Mouse (Mus musculus): ENCODE data around the gene Avil. TPM values are rescaled to one million over a fixed set of nuclear protein-coding genes. Genes with fewer than 3 reads are reported as not detected.
A peak's percentile ranks its signal among the peaks of the same experiment; 100 is the strongest.

Gene Avil
- polyA plus RNA-seq, 1 experiment from 2014 or later, result 5.5 TPM

DNA sequence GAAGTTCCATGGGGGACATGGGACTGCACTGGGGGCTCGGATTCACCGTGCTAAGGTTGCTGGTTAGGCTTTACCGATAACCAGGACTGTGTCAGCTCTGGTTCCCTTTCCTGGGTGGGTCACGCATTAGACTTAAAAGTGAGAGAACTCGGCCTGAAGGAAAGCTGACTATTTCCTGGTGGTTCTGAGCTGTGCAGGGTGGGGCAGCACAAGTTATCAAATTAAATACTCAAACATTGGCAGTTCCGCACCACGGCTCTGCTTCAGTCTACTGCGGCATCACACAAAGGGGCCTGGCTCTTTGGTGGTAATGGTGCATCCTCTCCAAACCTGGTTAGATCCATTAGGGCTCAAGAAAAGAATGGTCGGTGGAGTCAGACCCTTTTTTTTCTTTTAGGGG is 788 bp downstream of the Avil start:
- H3K4me1 ChIP-seq (replicated peaks), result no peaks in the 10 kb centered on the region
- 91% methylated on average over 9 of the region's 9 CpGs for WGBS
- no peaks in the 10 kb centered on the region for H3K9me3 ChIP-seq
- H3K4me3 ChIP-seq, result no peak overlapping the region
- no peak overlapping the region for H3K27ac ChIP-seq
- no peaks in the 10 kb centered on the region for H3K27me3 ChIP-seq
- no peak for ATAC-seq (ENCODE audit: low FRiP score)
- H3K9ac ChIP-seq, result no peak overlapping the region
- H3K4me2 ChIP-seq, result no peak overlapping the region
- peaks cover 32% of the 10 kb centered on the region for H3K36me3 ChIP-seq

DNA sequence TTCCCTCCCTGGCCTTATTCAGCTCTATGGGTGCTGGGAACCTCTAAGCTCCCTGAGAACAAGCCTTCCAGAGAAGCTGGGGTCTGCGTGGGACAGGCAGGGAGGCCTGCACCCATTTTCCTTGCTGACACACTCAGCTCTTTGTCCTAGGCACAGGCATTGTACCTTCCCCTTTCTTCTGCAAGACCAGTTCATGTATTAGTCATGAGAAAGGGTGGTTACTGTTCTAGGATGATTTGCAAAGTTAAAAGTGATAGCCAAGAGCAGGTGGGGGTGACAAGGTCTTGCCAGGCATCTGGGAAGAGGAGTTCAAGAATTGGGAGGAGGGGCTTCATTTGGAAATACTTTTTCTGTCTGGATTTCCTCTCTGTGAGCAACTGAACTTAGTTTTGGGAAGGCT is 1.5 kb downstream of the Avil start:
- Histone ChIP-seq H3K27me3 (no peaks in the 10 kb centered on the region), H3K9me3 (no peaks in the 10 kb centered on the region), H3K27ac (no peak overlapping the region), H3K9ac (no peak overlapping the region), H3K36me3 (peaks cover 31% of the 10 kb centered on the region), H3K4me2 (no peak overlapping the region), H3K4me1 (replicated peaks) (no peaks in the 10 kb centered on the region), H3K4me3 (no peak overlapping the region)
- 67% methylated on average over 1 of the region's 1 CpGs for WGBS
- ATAC-seq (ENCODE audit: low FRiP score), result no peak

DNA sequence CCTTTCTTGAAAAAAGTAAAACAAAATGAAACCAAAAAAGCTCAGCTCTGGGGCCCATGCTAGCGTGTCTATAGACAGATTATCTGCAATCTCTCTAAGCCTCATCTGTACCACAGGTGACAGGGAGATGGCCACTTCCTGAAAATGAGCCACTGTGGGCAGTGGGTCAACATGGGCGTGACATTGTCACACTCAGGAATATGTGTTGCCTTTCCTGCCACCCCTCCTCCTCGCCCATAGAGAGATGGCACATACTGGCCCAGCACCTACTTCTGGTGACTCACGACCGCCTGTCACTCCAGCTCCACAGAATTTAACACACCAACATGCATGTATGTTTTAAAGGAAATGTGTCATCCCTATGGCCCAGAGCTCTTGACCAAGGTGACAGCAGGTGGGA is 2.3 kb downstream of the Avil start:
- WGBS, result 95% methylated on average over 5 of the region's 5 CpGs
- no peak for ATAC-seq (ENCODE audit: low FRiP score)

DNA sequence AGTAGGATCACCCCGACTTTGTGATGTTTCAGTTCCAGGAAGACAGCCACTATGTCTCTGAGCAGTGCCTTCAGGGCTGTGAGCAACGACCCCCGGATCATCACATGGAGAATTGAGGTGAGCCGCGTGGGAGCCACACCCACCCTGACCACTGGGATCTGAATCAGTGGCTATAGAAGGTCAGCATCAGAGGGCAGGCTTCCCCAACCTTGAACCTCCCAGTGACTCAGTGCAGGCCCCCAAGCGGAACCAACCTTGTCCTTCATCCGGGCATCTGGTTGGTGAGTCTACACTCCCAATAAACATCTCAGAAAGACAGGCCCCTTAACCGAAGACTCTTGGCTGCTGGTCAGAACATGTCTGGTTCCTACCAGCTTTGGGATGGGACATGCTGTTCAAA is 2.8 kb downstream of the Avil start:
- H3K4me1 ChIP-seq (replicated peaks), result no peaks in the 10 kb centered on the region
- H3K9ac ChIP-seq, result no peak overlapping the region

More for the DNA sequence above, 2.3 kb downstream of the Avil start:
- no peak overlapping the region for H3K4me2 ChIP-seq
- no peak overlapping the region for H3K27ac ChIP-seq
- no peak overlapping the region for H3K9ac ChIP-seq
- no peaks in the 10 kb centered on the region for H3K4me1 ChIP-seq (replicated peaks)
- no peaks in the 10 kb centered on the region for H3K27me3 ChIP-seq
- H3K36me3 ChIP-seq, result peaks cover 24% of the 10 kb centered on the region
- H3K4me3 ChIP-seq, result no peak overlapping the region
- H3K9me3 ChIP-seq, result no peaks in the 10 kb centered on the region

DNA sequence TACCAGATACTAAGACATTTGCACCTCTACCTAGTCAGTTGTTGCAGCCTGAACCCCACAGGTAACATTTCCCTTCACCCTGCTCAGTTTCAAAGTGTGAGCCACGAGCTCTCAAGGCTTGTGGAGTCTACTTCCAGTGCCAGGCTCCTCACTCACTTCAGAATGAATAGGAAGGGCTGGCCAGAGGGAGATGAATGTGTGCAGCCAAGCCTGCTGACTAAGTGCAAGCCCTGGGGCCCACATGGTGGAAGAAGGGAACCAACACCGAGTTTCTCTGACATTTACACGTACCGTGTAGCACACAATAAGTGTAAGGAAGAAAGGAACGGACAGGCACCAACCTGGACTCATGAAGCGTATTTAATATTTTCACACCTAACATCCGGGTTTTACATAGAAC is 3.3 kb downstream of the Avil start:
- no peaks in the 10 kb centered on the region for H3K9me3 ChIP-seq

More for the DNA sequence above, 2.8 kb downstream of the Avil start:
- H3K4me3 ChIP-seq, result no peak overlapping the region
- H3K36me3 ChIP-seq, result peaks cover 19% of the 10 kb centered on the region
- no peak overlapping the region for H3K4me2 ChIP-seq
- no peaks in the 10 kb centered on the region for H3K27me3 ChIP-seq
- WGBS, result 89% methylated on average over 8 of the region's 8 CpGs
- H3K9me3 ChIP-seq, result no peaks in the 10 kb centered on the region
- no peak for ATAC-seq (ENCODE audit: low FRiP score)
- no peak overlapping the region for H3K27ac ChIP-seq

DNA sequence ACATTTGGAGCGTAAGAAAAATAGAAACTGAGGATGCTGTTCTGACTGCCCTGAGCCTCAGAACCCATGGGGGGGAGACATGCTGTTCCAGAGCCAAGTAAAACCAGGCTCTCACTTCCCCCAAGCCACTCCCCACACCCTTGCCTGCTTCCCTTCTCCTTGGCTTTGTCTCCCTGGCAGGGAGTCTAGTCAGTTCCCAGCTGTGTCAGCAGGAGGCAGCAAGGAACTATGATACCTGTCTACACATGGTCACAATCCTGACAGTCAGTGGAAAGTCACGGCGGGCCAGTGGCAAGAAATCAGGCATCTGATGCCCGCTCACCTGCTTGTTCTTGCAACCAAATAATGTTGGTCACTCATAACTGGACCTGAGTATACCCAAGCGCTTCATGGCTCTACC is 16.0 kb downstream of the Avil start:
- H3K9me3 ChIP-seq, result no peaks in the 10 kb centered on the region
- H3K27ac ChIP-seq, result no peak overlapping the region
- no peaks in the 10 kb centered on the region for H3K27me3 ChIP-seq
- H3K4me3 ChIP-seq, result no peak overlapping the region
- H3K9ac ChIP-seq, result no peak overlapping the region
- ATAC-seq (ENCODE audit: low FRiP score), result no peak
- H3K4me2 ChIP-seq, result no peak overlapping the region
- no peaks in the 10 kb centered on the region for H3K4me1 ChIP-seq (replicated peaks)
- 70% methylated on average over 5 of the region's 5 CpGs for WGBS
- H3K36me3 ChIP-seq, result peaks cover 2% of the 10 kb centered on the region

More for the DNA sequence above, 3.3 kb downstream of the Avil start:
- Histone ChIP-seq H3K4me1 (replicated peaks) (no peaks in the 10 kb centered on the region), H3K9ac (no peak overlapping the region), H3K27ac (no peak overlapping the region), H3K4me3 (no peak overlapping the region), H3K36me3 (peaks cover 14% of the 10 kb centered on the region), H3K27me3 (no peaks in the 10 kb centered on the region), H3K4me2 (no peak overlapping the region)
- ATAC-seq (ENCODE audit: low FRiP score), result no peak
- 78% methylated on average over 7 of the region's 7 CpGs for WGBS

DNA sequence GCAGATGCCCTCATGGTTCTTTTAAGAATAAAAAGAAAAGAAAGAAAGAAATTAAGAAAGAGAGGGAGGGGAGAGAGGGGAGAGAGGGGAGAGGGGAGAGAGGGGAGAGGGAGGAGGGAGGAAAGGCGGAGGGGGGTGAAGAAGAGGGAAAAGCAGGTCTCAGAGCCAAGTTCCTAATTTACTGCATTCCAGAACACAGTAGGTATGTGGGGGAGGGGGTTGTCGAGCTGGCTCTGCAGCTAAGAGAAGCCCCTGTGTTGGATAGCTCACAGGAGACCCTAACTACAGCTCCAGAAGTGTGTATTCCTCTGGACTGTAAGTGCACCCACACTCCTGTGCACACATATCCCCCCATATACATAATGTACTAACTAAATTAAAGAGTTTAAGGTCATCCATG is 16.6 kb downstream of the Avil start:
- Histone ChIP-seq H3K4me3 (no peak overlapping the region), H3K4me1 (replicated peaks) (no peaks in the 10 kb centered on the region), H3K27ac (no peak overlapping the region), H3K9ac (no peak overlapping the region), H3K27me3 (no peaks in the 10 kb centered on the region), H3K36me3 (peaks cover 8% of the 10 kb centered on the region), H3K9me3 (no peaks in the 10 kb centered on the region), H3K4me2 (no peak overlapping the region)
- no peak for ATAC-seq (ENCODE audit: low FRiP score)
- 18% methylated on average over 2 of the region's 2 CpGs for WGBS

DNA sequence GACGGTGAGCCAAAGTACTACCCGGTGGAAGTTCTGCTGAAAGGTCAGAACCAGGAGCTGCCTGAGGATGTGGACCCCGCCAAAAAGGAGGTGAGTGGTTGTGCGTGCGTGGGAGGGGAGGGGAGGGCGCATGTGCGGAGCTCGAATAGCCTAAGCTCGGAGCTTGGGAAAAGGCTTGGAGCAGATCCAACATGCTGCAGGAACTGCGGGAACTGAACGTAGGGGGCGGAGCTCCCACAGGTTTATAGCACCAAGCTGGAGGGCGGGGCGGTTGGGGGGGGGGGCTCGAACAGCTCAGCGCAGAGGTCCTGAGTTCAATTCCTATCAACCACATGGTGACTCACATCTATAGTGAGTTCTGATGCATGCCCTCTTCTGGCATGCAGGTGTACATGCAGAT is 17.9 kb downstream of the Avil start:
- WGBS, result 78% methylated on average over 16 of the region's 16 CpGs
- Histone ChIP-seq H3K27me3 (no peaks in the 10 kb centered on the region), H3K4me3 (no peak overlapping the region), H3K4me1 (replicated peaks) (no peaks in the 10 kb centered on the region), H3K36me3 (peaks cover 17% of the 10 kb centered on the region), H3K9me3 (no peaks in the 10 kb centered on the region), H3K27ac (no peak overlapping the region), H3K9ac (no peak overlapping the region), H3K4me2 (no peak overlapping the region)
- no peak for ATAC-seq (ENCODE audit: low FRiP score)

DNA sequence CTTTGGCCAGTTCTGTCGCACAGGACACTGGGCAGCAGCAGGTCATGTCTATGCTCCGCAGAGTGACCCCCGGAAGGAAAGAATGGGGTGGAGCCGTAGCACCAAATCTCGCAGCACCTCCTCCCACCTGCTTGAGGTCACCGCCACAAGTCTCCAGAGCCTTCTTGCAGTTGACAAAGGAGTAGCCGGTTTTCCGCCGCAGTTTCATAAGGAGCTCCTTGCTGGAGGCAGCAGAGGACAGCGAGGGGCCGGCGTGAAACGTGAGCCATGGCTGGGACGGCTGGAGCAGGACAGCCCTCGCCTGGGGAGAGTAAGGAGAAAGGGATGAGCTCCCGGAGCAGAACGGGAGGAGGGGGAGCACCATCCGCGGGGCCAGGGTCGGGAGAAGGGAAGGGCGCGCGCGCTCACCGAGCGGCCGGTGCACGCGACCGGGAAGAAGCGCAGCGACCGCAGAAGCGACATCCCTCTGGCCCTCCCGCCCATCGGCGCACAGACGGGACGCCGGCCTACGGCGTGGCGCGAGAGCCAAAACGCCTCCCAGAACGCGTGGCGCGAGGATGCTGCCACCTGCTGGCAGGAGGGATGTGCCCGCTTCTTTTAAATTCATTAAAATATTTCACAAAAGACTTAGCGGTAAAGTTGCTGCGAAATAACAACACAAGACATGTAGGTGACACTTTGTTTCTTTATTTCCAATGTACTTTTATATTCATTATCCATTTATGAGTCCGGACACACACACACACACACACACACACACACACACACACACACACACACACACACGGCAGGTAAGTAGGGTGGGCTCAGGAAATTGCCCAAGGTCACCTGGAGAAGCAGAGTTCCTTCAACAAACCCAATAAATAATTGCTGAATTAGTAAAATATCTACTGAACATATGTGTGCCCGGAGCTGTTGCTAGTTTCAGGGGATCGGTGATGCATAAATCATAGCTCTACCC is 30.1 kb downstream of the Avil start, which contains the start of gene Tsfm:
Gene Tsfm (minus strand): TSS at position 505 of the 961 bp plus-strand sequence.
- WGBS, result 6% methylated on average over 56 of the region's 56 CpGs
- Histone ChIP-seq H3K4me3 (peak within 1 kb of the TSS; percentile 71), H3K36me3 (peaks cover 32% of the 10 kb centered on the region), H3K4me1 (replicated peaks) (peaks cover 12% of the 10 kb centered on the region), H3K9me3 (no peaks in the 10 kb centered on the region), H3K27me3 (no peaks in the 10 kb centered on the region), H3K9ac (peak within 1 kb of the TSS; percentile 86), H3K27ac (peak within 1 kb of the TSS; percentile 87), H3K4me2 (peak within 1 kb of the TSS; percentile 84)
- ATAC-seq (ENCODE audit: low FRiP score), result peak; percentile 88

DNA sequence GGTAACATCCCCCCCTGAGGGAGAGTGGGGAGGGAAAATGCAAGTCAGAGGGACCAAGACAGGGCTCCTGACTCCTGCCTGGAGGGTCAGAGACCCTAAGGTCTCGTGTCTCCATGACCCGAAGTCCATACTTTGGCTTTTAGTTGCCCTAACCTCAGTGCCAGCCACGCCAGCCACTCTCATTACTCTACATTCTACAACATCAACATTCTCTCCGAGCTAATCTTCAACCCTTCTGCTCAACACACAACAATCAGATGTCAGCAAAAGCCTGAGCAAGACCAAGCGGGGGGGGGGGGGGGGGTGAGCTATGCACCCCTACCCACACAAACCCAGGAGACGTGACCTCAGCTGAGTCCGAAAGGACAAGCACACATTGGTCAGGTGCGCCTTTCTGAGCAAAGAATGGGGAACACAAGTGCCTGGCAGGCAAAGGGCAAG is 32.8 kb downstream of the Avil start:
- H3K4me3 ChIP-seq, result no peak overlapping the region
- WGBS, result 85% methylated on average over 8 of the region's 8 CpGs
- H3K4me2 ChIP-seq, result no peak overlapping the region
- H3K27ac ChIP-seq, result no peak overlapping the region
- H3K4me1 ChIP-seq (replicated peaks), result peaks cover 12% of the 10 kb centered on the region
- H3K36me3 ChIP-seq, result peaks cover 5% of the 10 kb centered on the region
- no peak for ATAC-seq (ENCODE audit: low FRiP score)
- H3K9ac ChIP-seq, result no peak overlapping the region
- no peaks in the 10 kb centered on the region for H3K9me3 ChIP-seq
- 0 out of 2 replicates have a peak, but pooled peaks cover 6% of the 10 kb centered on the region for H3K27me3 ChIP-seq

DNA sequence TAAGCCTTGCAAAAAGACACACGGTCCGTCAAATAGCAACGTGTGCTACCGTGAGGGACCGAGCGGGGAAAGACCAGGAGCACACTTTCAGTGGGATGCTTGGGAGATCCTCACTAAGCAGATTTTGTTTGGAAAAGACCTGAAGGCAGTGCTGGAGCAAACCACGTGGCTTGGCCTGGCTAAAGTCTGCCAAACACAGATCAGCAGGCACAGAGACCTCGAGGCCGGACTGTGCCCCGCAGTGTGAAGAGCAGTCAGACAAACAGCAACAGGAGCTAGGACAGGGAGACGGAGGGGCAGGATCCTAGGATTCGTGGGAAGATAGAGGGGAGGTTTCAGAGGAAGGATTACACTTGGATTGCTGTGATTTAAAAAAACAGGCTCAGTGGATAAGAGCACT is 35.8 kb downstream of the Avil start:
- Histone ChIP-seq H3K36me3 (no peaks in the 10 kb centered on the region), H3K9ac (no peak overlapping the region)

DNA sequence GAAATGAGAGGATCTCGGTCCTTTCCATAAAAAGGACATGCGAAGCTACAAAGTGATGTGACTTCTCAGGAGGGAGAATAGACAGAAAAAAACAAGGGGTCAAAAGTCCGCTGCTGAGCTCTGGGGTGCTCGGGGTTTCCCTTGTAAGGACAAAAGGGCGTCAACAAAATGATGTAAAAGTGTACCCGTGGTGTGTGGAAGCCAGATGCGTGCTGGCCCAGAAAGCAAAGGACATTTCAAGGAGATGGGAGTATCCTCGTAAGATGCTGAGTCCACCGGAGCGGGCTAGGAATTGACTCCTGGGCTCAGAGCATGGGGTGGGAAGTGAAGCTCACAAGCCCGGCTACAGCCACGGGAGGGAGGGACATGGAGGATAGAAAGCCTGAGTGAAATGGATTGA is 37.1 kb downstream of the Avil start:
- H3K27me3 ChIP-seq, result peaks cover 29% of the 10 kb centered on the region
- peaks cover 16% of the 10 kb centered on the region for H3K4me1 ChIP-seq (replicated peaks)
- H3K36me3 ChIP-seq, result no peaks in the 10 kb centered on the region
- H3K4me2 ChIP-seq, result no peak overlapping the region
- H3K9me3 ChIP-seq, result no peaks in the 10 kb centered on the region
- no peak overlapping the region for H3K9ac ChIP-seq
- no peak overlapping the region for H3K4me3 ChIP-seq
- WGBS, result 61% methylated on average over 12 of the region's 12 CpGs
- no peak for ATAC-seq (ENCODE audit: low FRiP score)
- no peak overlapping the region for H3K27ac ChIP-seq

More for the DNA sequence above, 35.8 kb downstream of the Avil start:
- Histone ChIP-seq H3K4me3 (no peak overlapping the region), H3K4me1 (replicated peaks) (peaks cover 10% of the 10 kb centered on the region), H3K4me2 (no peak overlapping the region), H3K27ac (no peak overlapping the region), H3K27me3 (peaks cover 29% of the 10 kb centered on the region), H3K9me3 (no peaks in the 10 kb centered on the region)
- ATAC-seq (ENCODE audit: low FRiP score), result no peak
- WGBS, result 89% methylated on average over 12 of the region's 12 CpGs
